Comparison of ENCODE assay signal across 9 mouse cellular contexts in the genomic region with DNA sequence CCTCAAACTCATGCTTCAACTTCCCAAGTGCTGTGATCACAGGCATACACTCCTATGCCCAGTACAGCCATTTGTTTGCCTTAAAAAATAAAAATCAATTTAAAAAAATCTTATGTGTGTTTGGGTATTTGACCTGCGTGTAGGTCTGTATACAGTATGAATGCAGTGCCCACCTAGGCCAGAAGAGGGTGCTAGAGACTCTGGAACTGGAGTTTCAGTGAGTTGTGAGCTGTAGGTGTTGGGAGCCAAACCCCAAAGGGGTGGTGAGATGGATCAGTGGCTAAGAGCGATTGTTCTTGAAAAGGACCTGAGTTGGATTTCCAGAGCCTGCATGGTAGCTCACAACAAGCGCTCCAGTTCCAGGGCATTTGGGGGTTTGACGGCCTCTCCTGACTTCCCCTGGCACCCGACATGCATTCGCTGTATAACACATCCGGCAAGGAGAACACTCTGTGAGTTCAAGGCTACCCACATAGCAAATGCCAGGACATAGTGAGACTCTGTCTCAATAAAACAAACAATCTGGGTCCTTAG. TPM values are rescaled to one million over a fixed set of nuclear protein-coding genes. Genes with fewer than 3 reads are reported as not detected.
A peak's percentile ranks its signal among the peaks of the same experiment; 100 is the strongest.
DNase-seq lines count a peak whose midpoint lies in the region; ATAC-seq and TF ChIP-seq lines count a peak whose summit lies in the region.
"Had no signal": no experiment of that assay in that cellular context is flagged by ENCODE, and none has a peak within 500 bp of the region (broad histone marks: within the 10 kb centered on the region; RNA-seq: fewer than 3 reads in every experiment).

No protein-coding gene starts in this region.

- TF ChIP-seq CTCF in spleen, adult 2 months (IDR thresholded peaks at IDR 0.05; ENCODE audit: extremely low read depth, insufficient read depth, insufficient read length, insufficient replicate concordance) = peak; percentile 39; the same call in 1 of the 2 replicates

- H3K36me3 ChIP-seq in forebrain, embryonic 11.5 days (ENCODE audit: control insufficient read depth, insufficient read depth, low read length) = no peaks in the 10 kb centered on the region
- no peaks in the 10 kb centered on the region for H3K36me3 ChIP-seq in forebrain, embryonic 15.5 days
- H3K36me3 ChIP-seq in spleen, adult 2 months (ENCODE audit: control insufficient read depth, insufficient read depth, low read length) = 0 out of 2 replicates have a peak, but pooled peaks cover under 1% of the 10 kb centered on the region
- H3K36me3 ChIP-seq: liver, embryonic 15.5 days had no signal

- H3K9ac ChIP-seq in forebrain, embryonic 11.5 days (ENCODE audit: low read length) = no peak overlapping the region
- no peak overlapping the region for H3K9ac ChIP-seq in forebrain, embryonic 15.5 days (replicated peaks)
- H3K9ac ChIP-seq: liver, embryonic 15.5 days had no signal

- no peak overlapping the region for H3K4me3 ChIP-seq in forebrain, embryonic 11.5 days (ENCODE audit: low read depth, low read length)
- no peak overlapping the region for H3K4me3 ChIP-seq in forebrain, embryonic 15.5 days
- no peak overlapping the region for H3K4me3 ChIP-seq in spleen, adult 2 months (ENCODE audit: extremely low read depth, insufficient read depth, insufficient read length)

- no peaks in the 10 kb centered on the region for H3K9me3 ChIP-seq in forebrain, embryonic 11.5 days (ENCODE audit: control insufficient read depth, low read length)
- no peaks in the 10 kb centered on the region for H3K9me3 ChIP-seq in forebrain, embryonic 15.5 days
- H3K9me3 ChIP-seq: liver, embryonic 15.5 days had no signal

- peak; percentile 86 for DNase-seq in forebrain, embryonic 11.5 days (ENCODE audit: low spot score)
- DNase-seq in MEL-GATA-1-ER (ENCODE audit: extremely low read depth, low read depth) = peak; percentile 81
- DNase-seq in cerebellum, adult 18-20 months = peak; percentile 79 to 82
- peak; percentile 76 for DNase-seq in gastrocnemius, adult 18-20 months (ENCODE audit: low spot score)
- DNase-seq in kidney, postnatal 25 days = peak; percentile 83 to 91
- DNase-seq in lung, postnatal 10 days = peak; percentile 80
- peak; percentile 62 to 64 for DNase-seq in spleen, adult 2 months (ENCODE audit: low read depth in 1 of 2, low spot score in 2 of 2)

- no peaks in the 10 kb centered on the region for H3K27me3 ChIP-seq in forebrain, embryonic 11.5 days (ENCODE audit: control insufficient read depth, insufficient read depth, low read length)
- H3K27me3 ChIP-seq in forebrain, embryonic 15.5 days = no peaks in the 10 kb centered on the region
- H3K27me3 ChIP-seq in spleen, adult 2 months (ENCODE audit: control insufficient read depth, insufficient read depth, low read length) = no peaks in the 10 kb centered on the region
- H3K27me3 ChIP-seq: liver, embryonic 15.5 days had no signal

- H3K27ac ChIP-seq in forebrain, embryonic 11.5 days (ENCODE audit: low read depth, low read length) = no peak overlapping the region
- H3K27ac ChIP-seq in forebrain, embryonic 15.5 days (replicated peaks) = no peak overlapping the region
- H3K27ac ChIP-seq in spleen, adult 2 months (ENCODE audit: insufficient read depth, low read length) = no peak overlapping the region

- no peak for TF ChIP-seq POLR2A in spleen, adult 2 months (IDR thresholded peaks at IDR 0.05; ENCODE audit: low read depth, low read length)

- ATAC-seq in forebrain, embryonic 11.5 days (replicated peaks; ENCODE audit: low FRiP score) = no peak
- no peak; the same call in 1 of the 2 replicates for ATAC-seq in forebrain, embryonic 15.5 days (replicated peaks)

- WGBS in forebrain, embryonic 11.5 days = 56% methylated on average over 7 of the region's 7 CpGs
- WGBS in forebrain, embryonic 15.5 days = 55% methylated on average over 7 of the region's 7 CpGs
- 55% methylated on average over 7 of the region's 7 CpGs for WGBS in spleen, adult 2 months

- H3K4me2 ChIP-seq in forebrain, embryonic 11.5 days (ENCODE audit: low read depth, low read length, severe bottlenecking) = no peak overlapping the region
- H3K4me2 ChIP-seq in forebrain, embryonic 15.5 days (replicated peaks) = no peak overlapping the region

- peaks cover 4% of the 10 kb centered on the region; the same call in 1 of the 2 replicates for H3K4me1 ChIP-seq in forebrain, embryonic 11.5 days (replicated peaks; ENCODE audit: control insufficient read depth, insufficient read depth, low read length)
- H3K4me1 ChIP-seq in forebrain, embryonic 15.5 days = peaks cover 14% of the 10 kb centered on the region
- no peaks in the 10 kb centered on the region for H3K4me1 ChIP-seq in spleen, adult 2 months (ENCODE audit: control insufficient read depth, insufficient read depth, insufficient read length)

RNA-seq across cellular contexts. Expression of gene Jagn1, which starts 1.2 kb away (rescaled TPM):
- 66.1 and 75.0 TPM in 2 replicates for polyA plus RNA-seq in forebrain, embryonic 11.5 days (2014; fragmentation: Nextera tagmentation; extraction: Ambion mirVana)
- polyA plus RNA-seq in forebrain, embryonic 15.5 days (2015; fragmentation: Nextera tagmentation; extraction: Ambion mirVana) = 89.2 and 93.1 TPM in 2 replicates
- 10 to 100 TPM; 28.2 to 28.9 TPM for total RNA-seq in gastrocnemius, adult 18-20 months (2021)
- polyA plus RNA-seq in spleen, adult 2 months (2012; rRNA removed) = 32.2 and 33.6 TPM in 2 replicates

RNA-seq across cellular contexts. Expression of gene Cidec, which starts 5.7 kb away (rescaled TPM):
- not detected in 2 replicates for polyA plus RNA-seq in forebrain, embryonic 11.5 days (2014; fragmentation: Nextera tagmentation; extraction: Ambion mirVana)
- not detected in 2 replicates for polyA plus RNA-seq in forebrain, embryonic 15.5 days (2015; fragmentation: Nextera tagmentation; extraction: Ambion mirVana)
- total RNA-seq in gastrocnemius, adult 18-20 months (2021) = 10 to 100 TPM in 1 of 2 experiments, 1 to 10 TPM in 1; 9.9 to 17.2 TPM
- polyA plus RNA-seq in spleen, adult 2 months (2012; rRNA removed) = 4.7 and 7.8 TPM in 2 replicates
- polyA plus RNA-seq: liver, embryonic 15.5 days had no signal

RNA-seq across cellular contexts. Expression of gene Il17re, which starts 17.1 kb away (rescaled TPM):
- 1.0 and 1.2 TPM in 2 replicates for polyA plus RNA-seq in forebrain, embryonic 11.5 days (2014; fragmentation: Nextera tagmentation; extraction: Ambion mirVana)
- not detected in 2 replicates for polyA plus RNA-seq in forebrain, embryonic 15.5 days (2015; fragmentation: Nextera tagmentation; extraction: Ambion mirVana)
- under 1 TPM; 0.26 to 0.30 TPM for total RNA-seq in gastrocnemius, adult 18-20 months (2021)
- polyA plus RNA-seq in spleen, adult 2 months (2012; rRNA removed) = 0.61 and 1.3 TPM in 2 replicates

RNA-seq across cellular contexts. Expression of gene Rpusd3, which starts 22.1 kb away (rescaled TPM):
- 26.7 and 28.5 TPM in 2 replicates for polyA plus RNA-seq in forebrain, embryonic 11.5 days (2014; fragmentation: Nextera tagmentation; extraction: Ambion mirVana)
- 14.8 and 23.3 TPM in 2 replicates for polyA plus RNA-seq in forebrain, embryonic 15.5 days (2015; fragmentation: Nextera tagmentation; extraction: Ambion mirVana)
- total RNA-seq in gastrocnemius, adult 18-20 months (2021) = 10 to 100 TPM in 1 of 2 experiments, 1 to 10 TPM in 1; 9.2 to 11.1 TPM
- 29.2 and 53.2 TPM in 2 replicates for polyA plus RNA-seq in spleen, adult 2 months (2012; rRNA removed)

RNA-seq across cellular contexts. Expression of gene Il17rc, which starts 30.0 kb away (rescaled TPM):
- polyA plus RNA-seq in forebrain, embryonic 11.5 days (2014; fragmentation: Nextera tagmentation; extraction: Ambion mirVana) = 3.4 and 4.2 TPM in 2 replicates
- 1.6 and 2.4 TPM in 2 replicates for polyA plus RNA-seq in forebrain, embryonic 15.5 days (2015; fragmentation: Nextera tagmentation; extraction: Ambion mirVana)
- total RNA-seq in gastrocnemius, adult 18-20 months (2021) = 1 to 10 TPM; 3.8 to 4.9 TPM
- polyA plus RNA-seq in spleen, adult 2 months (2012; rRNA removed) = 10.9 and 12.4 TPM in 2 replicates
